Mouse (Mus musculus) hindbrain, embryonic 12.5 days (tissue): ENCODE measurements around the gene Lemd2. TPM values are rescaled to one million over a fixed set of nuclear protein-coding genes. Genes with fewer than 3 reads are reported as not detected.

Experiments used
- ATAC-seq: fragments of 200-750 bp; cut with Nextera tagmentation; 2 replicates; pipeline ENCODE4 v1.8.0; 2017; ENCODE audit warnings: moderate TSS enrichment; ENCODE audit not compliant: low FRiP score
- H3K27ac ChIP-seq: fragments of 300-500 bp; sonication (generic); 2 replicates; pipeline ENCODE4 v1.5.1; 2016; ENCODE audit warnings: mild to moderate bottlenecking
- H3K27me3 ChIP-seq: fragments of 300-500 bp; sonication (generic); 2 replicates; pipeline ENCODE4 v1.6.1; 2016; ENCODE audit warnings: mild to moderate bottlenecking
- H3K36me3 ChIP-seq: fragments of 300-500 bp; sonication (generic); 2 replicates; pipeline ENCODE4 v1.6.1; 2016; ENCODE audit warnings: mild to moderate bottlenecking
- H3K4me1 ChIP-seq: fragments of 300-500 bp; sonication (generic); 2 replicates; pipeline ENCODE4 v1.6.1; 2016
- H3K4me2 ChIP-seq: fragments of 300-500 bp; sonication (generic); replicated peaks from 2 replicates; pipeline ENCODE4 v1.6.1; 2016; ENCODE audit warnings: mild to moderate bottlenecking
- H3K4me3 ChIP-seq: fragments of 300-500 bp; sonication (generic); 2 replicates; pipeline ENCODE4 v1.5.1; 2016; ENCODE audit warnings: mild to moderate bottlenecking
- H3K9ac ChIP-seq: fragments of 300-500 bp; sonication (generic); 2 replicates; pipeline ENCODE4 v1.6.1; 2016; ENCODE audit warnings: mild to moderate bottlenecking, moderate library complexity
- H3K9me3 ChIP-seq: fragments of 300-500 bp; sonication (generic); replicated peaks from 2 replicates; pipeline ENCODE4 v1.6.1; 2016; ENCODE audit warnings: mild to moderate bottlenecking
- WGBS: fragments of 180-500 bp; shearing (Covaris S2); methylation state at CpG from one replicate; pipeline ENCODE4 v1.1.7; 2016; 5-methylcytosine and 5-hydroxymethylcytosine counted together
- polyA plus RNA-seq: library from polyadenylated mRNA; unstranded; fragments of >200 nt; fragmentation: Nextera tagmentation; extraction: Ambion mirVana; gene quantifications from 2 replicates; pipeline ENCODE4 v1.2.1, GENCODE M21; 2016

Lemd2 gene
- polyA plus RNA-seq, 1 experiment from 2014 or later = 38.2 TPM

- Histone ChIP-seq H3K9me3 (no peaks in the 10 kb centered on the region), H3K27me3 (0 out of 2 replicates have a peak, but pooled peaks cover under 1% of the 10 kb centered on the region), H3K9ac (no peak overlapping the region), H3K27ac (0 out of 2 replicates have a peak overlapping the region, but pooled peaks have one; percentile 4), H3K4me3 (no peak overlapping the region), H3K4me1 (peaks cover 61% of the 10 kb centered on the region), H3K4me2 (no peak overlapping the region), H3K36me3 (no peaks in the 10 kb centered on the region)
- no peak for ATAC-seq
- 28% methylated on average over 8 of the region's 8 CpGs for WGBS
These were observed 57.8 kb downstream of the Lemd2 start for GRCm38 (mm10) chr17:27146323-27146923.

- Histone ChIP-seq H3K27me3 (no peaks in the 10 kb centered on the region), H3K4me2 (no peak overlapping the region), H3K9ac (no peak overlapping the region), H3K36me3 (no peaks in the 10 kb centered on the region), H3K4me3 (no peak overlapping the region), H3K27ac (no peak overlapping the region), H3K4me1 (peaks cover 64% of the 10 kb centered on the region), H3K9me3 (no peaks in the 10 kb centered on the region)
- WGBS = 74% methylated on average over 4 of the region's 4 CpGs
- ATAC-seq = no peak
These were observed 60.1 kb downstream of the Lemd2 start for GRCm38 (mm10) chr17:27144152-27144551.

GRCm38 (mm10) chr17:27141971-27142450, 62.3 kb downstream of the Lemd2 start:
- no peak overlapping the region for H3K9ac ChIP-seq
- no peaks in the 10 kb centered on the region for H3K27me3 ChIP-seq
- peaks cover 64% of the 10 kb centered on the region for H3K4me1 ChIP-seq
- no peaks in the 10 kb centered on the region for H3K36me3 ChIP-seq
- no peak overlapping the region for H3K4me2 ChIP-seq
- no peak overlapping the region for H3K4me3 ChIP-seq
- H3K9me3 ChIP-seq = no peaks in the 10 kb centered on the region
- WGBS = 49% methylated on average over 10 of the region's 10 CpGs
- H3K27ac ChIP-seq = 0 out of 2 replicates have a peak overlapping the region, but pooled peaks have one; percentile 17
- ATAC-seq = no peak

GRCm38 (mm10) chr17:27140262-27140661, 64.0 kb downstream of the Lemd2 start:
- H3K4me1 ChIP-seq = peaks cover 51% of the 10 kb centered on the region
- WGBS = 44% methylated on average over 9 of the region's 9 CpGs
- H3K9ac ChIP-seq = no peak overlapping the region

More at GRCm38 (mm10) chr17:27140262-27140661, 64.0 kb downstream of the Lemd2 start:
- ATAC-seq = no peak
- no peaks in the 10 kb centered on the region for H3K9me3 ChIP-seq
- peak overlapping the region; percentile 68 for H3K27ac ChIP-seq
- 0 out of 2 replicates have a peak, but pooled peaks cover 3% of the 10 kb centered on the region for H3K27me3 ChIP-seq
- H3K4me2 ChIP-seq = no peak overlapping the region
- H3K36me3 ChIP-seq = no peaks in the 10 kb centered on the region
- no peak overlapping the region for H3K4me3 ChIP-seq

Other genes with a start within 250 kb of the Lemd2 start
- 19.4 and 19.7 TPM in 2 replicates for gene Zbtb9, start 231.3 kb downstream of the Lemd2 start, polyA plus RNA-seq
- 3.3 and 3.5 TPM in 2 replicates for gene Bak1, start 175.5 kb downstream of the Lemd2 start, polyA plus RNA-seq
- 2.5 and 2.8 TPM in 2 replicates for gene Itpr3, start 147.2 kb downstream of the Lemd2 start, polyA plus RNA-seq
- 263 and 312 TPM in 2 replicates for gene Uqcc2, start 70.6 kb downstream of the Lemd2 start, polyA plus RNA-seq
- 0.40 and 0.54 TPM in 2 replicates for gene Ip6k3, start 36.7 kb downstream of the Lemd2 start, polyA plus RNA-seq